Mouse (Mus musculus) liver, embryonic 14.5 days (tissue): ENCODE results near the gene Apobec1.

Source experiments
- CTCF ChIP-seq: IDR thresholded peaks from 2 replicates; pipeline ENCODE4 v1.5.1; 2016; ENCODE audit warnings: antibody characterized with exemption, low read depth, control low read depth
- EP300 ChIP-seq: IDR thresholded peaks from 2 replicates; pipeline ENCODE4 v1.6.1; 2016; ENCODE audit warnings: antibody characterized with exemption, low read depth

GRCm38 (mm10) chr6:122528136-122528535 is 74.1 kb downstream of the Apobec1 start:
- TF ChIP-seq CTCF (no peak), EP300 (no peak)
